Mouse (Mus musculus) midbrain, embryonic 12.5 days (tissue): ENCODE results near the gene Ddx27. TPM values are rescaled to one million over a fixed set of nuclear protein-coding genes. Genes with fewer than 3 reads are reported as not detected.

ENCODE experiments used
- ATAC-seq: fragments of 200-750 bp; cut with Nextera tagmentation; 2 replicates; pipeline ENCODE4 v1.8.0; 2017; ENCODE audit warnings: low read depth, moderate TSS enrichment, moderate library complexity; ENCODE audit not compliant: low FRiP score
- H3K27ac ChIP-seq: fragments of 300-500 bp; sonication (generic); replicated peaks from 2 replicates; pipeline ENCODE4 v1.5.1; 2016; ENCODE audit warnings: mild to moderate bottlenecking
- H3K27me3 ChIP-seq: fragments of 300-500 bp; sonication (generic); 2 replicates; pipeline ENCODE4 v1.6.1; 2016; ENCODE audit warnings: mild to moderate bottlenecking
- H3K36me3 ChIP-seq: fragments of 300-500 bp; sonication (generic); 2 replicates; pipeline ENCODE4 v1.6.1; 2016
- H3K4me1 ChIP-seq: fragments of 300-500 bp; sonication (generic); 2 replicates; pipeline ENCODE4 v1.6.1; 2016
- H3K4me2 ChIP-seq: fragments of 300-500 bp; sonication (generic); replicated peaks from 2 replicates; pipeline ENCODE4 v1.6.1; 2016; ENCODE audit warnings: mild to moderate bottlenecking, moderate library complexity
- H3K4me3 ChIP-seq: fragments of 300-500 bp; sonication (generic); 2 replicates; pipeline ENCODE4 v1.5.1; 2016; ENCODE audit warnings: mild to moderate bottlenecking
- H3K9ac ChIP-seq: fragments of 300-500 bp; sonication (generic); replicated peaks from 2 replicates; pipeline ENCODE4 v1.6.1; 2016; ENCODE audit warnings: mild to moderate bottlenecking, moderate library complexity
- H3K9me3 ChIP-seq: fragments of 300-500 bp; sonication (generic); 2 replicates; pipeline ENCODE4 v1.6.1; 2016; ENCODE audit warnings: mild to moderate bottlenecking
- WGBS: fragments of 180-500 bp; shearing (Covaris S2); methylation state at CpG from one replicate; pipeline ENCODE4 v1.1.7; 2016; 5-methylcytosine and 5-hydroxymethylcytosine counted together
- polyA plus RNA-seq: library from polyadenylated mRNA; unstranded; fragments of >200 nt; fragmentation: Nextera tagmentation; extraction: Ambion mirVana; gene quantifications from 2 replicates; pipeline ENCODE4 v1.2.1, GENCODE M21; 2016

The Ddx27 gene
- polyA plus RNA-seq, 1 experiment from 2014 or later, result 50.2 TPM

DNA sequence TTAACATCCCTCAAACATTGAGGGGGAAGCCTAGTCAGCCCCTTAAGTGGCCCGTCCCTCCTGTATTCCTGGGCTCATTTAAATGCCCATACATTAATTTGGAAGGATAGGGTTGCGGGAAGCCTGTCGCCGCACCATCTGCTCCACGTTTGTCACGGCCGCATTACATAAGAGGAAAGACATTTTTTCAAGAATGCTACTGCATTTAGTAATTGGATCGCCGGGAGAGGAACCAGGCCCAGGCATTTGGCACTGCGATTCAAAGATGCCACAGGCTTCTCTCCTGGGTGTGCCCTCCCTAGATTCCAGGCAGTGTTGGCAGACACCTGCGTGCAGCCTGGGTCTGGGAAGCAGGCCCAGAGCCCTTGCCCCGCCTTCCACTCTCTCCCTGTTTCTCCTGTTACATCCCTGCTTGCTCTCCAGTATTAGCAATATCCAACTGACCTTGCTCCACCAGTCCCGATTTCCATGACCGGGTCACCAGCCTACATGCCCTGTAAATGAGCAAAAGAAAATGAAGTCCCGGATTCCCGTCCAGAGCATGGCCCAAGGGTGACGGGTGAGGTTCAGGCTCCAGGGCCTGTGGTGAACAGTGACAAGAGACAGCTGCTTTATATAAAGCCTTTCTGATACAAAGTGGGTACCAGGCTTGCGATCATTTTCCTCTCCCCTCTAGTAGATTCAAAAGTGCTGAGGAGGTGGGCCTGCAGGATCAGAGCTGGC lies 64.7 kb downstream of the Ddx27 start:
- H3K4me3 ChIP-seq, result no peak overlapping the region
- H3K4me1 ChIP-seq, result peaks cover 28% of the 10 kb centered on the region
- H3K9me3 ChIP-seq, result no peaks in the 10 kb centered on the region
- WGBS, result 53% methylated on average over 18 of the region's 18 CpGs
- H3K36me3 ChIP-seq, result no peaks in the 10 kb centered on the region
- 0 out of 2 replicates have a peak overlapping the region, but pooled peaks have one; percentile 7 for H3K4me2 ChIP-seq
- no peak overlapping the region for H3K9ac ChIP-seq
- H3K27me3 ChIP-seq, result no peaks in the 10 kb centered on the region
- ATAC-seq, result peak; percentile 69; the same call in 1 of the 2 replicates
- H3K27ac ChIP-seq, result 0 out of 2 replicates have a peak overlapping the region, but pooled peaks have one; percentile 39

GRCm38 (mm10) chr2:167080387-167080786 lies 65.4 kb downstream of the Ddx27 start:
- H3K9ac ChIP-seq, result no peak overlapping the region
- H3K4me2 ChIP-seq, result no peak overlapping the region
- no peaks in the 10 kb centered on the region for H3K36me3 ChIP-seq
- no peaks in the 10 kb centered on the region for H3K9me3 ChIP-seq
- 79% methylated on average over 3 of the region's 3 CpGs for WGBS
- no peak for ATAC-seq
- no peaks in the 10 kb centered on the region for H3K27me3 ChIP-seq
- H3K27ac ChIP-seq, result no peak overlapping the region
- no peak overlapping the region for H3K4me3 ChIP-seq
- peaks cover 28% of the 10 kb centered on the region for H3K4me1 ChIP-seq

DNA sequence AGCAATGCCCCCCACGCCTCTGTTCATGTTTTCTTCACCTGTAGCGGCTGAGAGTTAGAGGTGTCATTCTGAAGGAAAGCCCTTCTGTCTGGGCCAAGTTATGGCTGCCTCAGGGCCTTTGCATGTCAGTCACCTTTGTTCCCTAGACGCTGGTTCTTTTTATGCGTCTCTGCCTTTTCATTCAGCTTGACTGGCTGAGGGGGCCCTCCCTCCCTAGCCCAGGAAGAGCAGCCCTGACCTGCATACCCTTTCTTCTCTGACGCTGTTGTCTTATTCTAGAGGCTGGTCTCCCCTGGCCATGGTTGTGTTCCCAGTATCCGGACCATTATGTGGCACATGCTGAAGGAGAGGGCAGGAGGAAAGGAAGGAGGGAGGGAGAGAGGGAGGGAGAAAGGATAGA lies 66.1 kb downstream of the Ddx27 start:
- WGBS, result 61% methylated on average over 6 of the region's 6 CpGs
- H3K36me3 ChIP-seq, result no peaks in the 10 kb centered on the region
- H3K9ac ChIP-seq, result no peak overlapping the region
- no peak for ATAC-seq
- H3K27ac ChIP-seq, result no peak overlapping the region
- H3K4me1 ChIP-seq, result peaks cover 28% of the 10 kb centered on the region
- no peaks in the 10 kb centered on the region for H3K9me3 ChIP-seq
- H3K27me3 ChIP-seq, result no peaks in the 10 kb centered on the region
- no peak overlapping the region for H3K4me2 ChIP-seq
- H3K4me3 ChIP-seq, result no peak overlapping the region

DNA sequence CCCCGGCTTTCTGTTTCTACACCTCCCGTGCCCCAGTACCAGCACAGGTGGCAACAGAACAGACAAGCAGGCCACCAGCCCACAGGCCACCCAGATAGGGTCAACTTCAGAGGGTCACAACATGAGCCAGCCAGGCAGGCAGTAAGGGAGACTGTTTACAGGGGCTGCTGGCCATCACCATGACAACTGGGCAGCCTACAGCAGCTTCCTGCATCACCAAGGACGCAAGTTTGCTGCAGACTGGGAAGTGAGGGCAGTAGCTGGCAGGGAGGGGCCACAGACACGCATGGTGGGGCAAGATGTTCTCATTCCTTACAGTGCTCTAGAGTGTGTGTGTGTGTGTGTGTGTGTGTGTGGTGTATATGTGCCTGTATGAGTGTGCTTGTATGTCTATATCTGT lies 66.6 kb downstream of the Ddx27 start:
- no peak overlapping the region for H3K9ac ChIP-seq
- no peaks in the 10 kb centered on the region for H3K9me3 ChIP-seq
- peak; percentile 49; the same call in 1 of the 2 replicates for ATAC-seq
- no peak overlapping the region for H3K4me2 ChIP-seq
- no peaks in the 10 kb centered on the region for H3K36me3 ChIP-seq
- H3K27me3 ChIP-seq, result no peaks in the 10 kb centered on the region
- H3K4me1 ChIP-seq, result peaks cover 28% of the 10 kb centered on the region
- no peak overlapping the region for H3K4me3 ChIP-seq
- no peak overlapping the region for H3K27ac ChIP-seq
- 31% methylated on average over 4 of the region's 4 CpGs for WGBS

Other genes with a start within 250 kb of the Ddx27 start
- 9.4 and 11.0 TPM in 2 replicates for gene Trp53rkb, start 222.7 kb upstream of the Ddx27 start, polyA plus RNA-seq
- gene Arfgef2, start 209.6 kb upstream of the Ddx27 start, polyA plus RNA-seq, result 5.8 and 6.0 TPM in 2 replicates
- gene Cse1l, start 109.2 kb upstream of the Ddx27 start, polyA plus RNA-seq, result 165 and 169 TPM in 2 replicates
- 123 TPM in 2 replicates for gene Stau1, start 18.9 kb upstream of the Ddx27 start, polyA plus RNA-seq
- gene Znfx1, start 47.8 kb downstream of the Ddx27 start, polyA plus RNA-seq, result 9.0 and 9.6 TPM in 2 replicates
- 1.3 and 1.4 TPM in 2 replicates for gene Kcnb1, start 175.0 kb downstream of the Ddx27 start, polyA plus RNA-seq
- gene Ptgis, start 225.4 kb downstream of the Ddx27 start, polyA plus RNA-seq, result 6.9 and 9.1 TPM in 2 replicates